Mouse (Mus musculus): ENCODE data around the gene Lgi4. TPM values are rescaled to one million over a fixed set of nuclear protein-coding genes. Genes with fewer than 3 reads are reported as not detected.

Gene Lgi4
- polyA plus RNA-seq, 1 experiment from 2014 or later: 0.57 TPM

DNA sequence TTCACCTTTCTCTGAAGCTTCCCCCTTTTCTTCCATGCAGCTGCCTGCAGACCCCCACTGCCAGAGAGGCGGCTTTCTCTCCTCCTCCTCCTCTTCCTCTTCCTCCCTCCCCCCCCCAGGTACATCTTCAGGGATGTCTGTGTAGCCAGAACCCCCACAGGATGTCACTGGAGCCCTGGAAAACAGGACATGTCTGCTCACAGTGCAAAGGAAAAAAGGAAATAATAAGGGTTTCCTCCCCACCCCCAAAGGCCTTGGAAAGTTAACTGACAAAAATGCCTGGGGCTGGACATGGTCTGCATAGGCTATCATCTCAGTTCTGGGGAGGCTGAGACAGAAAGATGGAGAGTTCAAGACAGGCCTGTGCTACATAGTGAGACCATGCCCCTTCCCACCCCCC lies 22.0 kb downstream of the Lgi4 start:
- ATAC-seq (ENCODE audit: low FRiP score, low read depth): no peak
- no peak overlapping the region for H3K27ac ChIP-seq (replicated peaks)

DNA sequence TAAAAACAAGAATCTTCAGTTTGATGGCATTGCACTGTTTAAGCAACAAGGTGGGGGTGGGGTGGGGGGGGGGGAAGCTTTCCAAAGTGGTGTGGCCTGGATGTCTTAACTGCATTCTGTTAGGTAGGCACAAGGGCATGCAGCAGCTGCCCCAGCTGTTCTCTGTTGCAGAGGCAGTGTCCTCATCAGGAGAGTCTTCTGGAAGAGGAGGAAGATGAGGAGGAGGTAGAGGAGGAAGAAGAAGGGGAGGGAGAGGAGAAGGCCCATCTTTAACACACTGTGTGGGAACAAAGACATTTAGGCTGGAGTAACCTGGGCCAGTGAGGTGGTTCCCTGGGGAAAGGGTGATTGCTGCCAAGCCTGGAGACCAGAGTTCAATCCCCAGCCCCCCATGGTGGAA lies 23.0 kb downstream of the Lgi4 start:
- Histone ChIP-seq H3K4me1 (replicated peaks) (no peaks in the 10 kb centered on the region), H3K27me3 (no peaks in the 10 kb centered on the region), H3K9ac (no peak overlapping the region), H3K36me3 (no peaks in the 10 kb centered on the region), H3K4me3 (no peak overlapping the region), H3K9me3 (no peaks in the 10 kb centered on the region), H3K27ac (replicated peaks) (no peak overlapping the region), H3K4me2 (no peak overlapping the region)
- no peak for ATAC-seq (ENCODE audit: low FRiP score, low read depth)

More for the DNA sequence above, 22.0 kb downstream of the Lgi4 start:
- Histone ChIP-seq H3K4me3 (no peak overlapping the region), H3K4me2 (no peak overlapping the region), H3K36me3 (no peaks in the 10 kb centered on the region), H3K4me1 (replicated peaks) (no peaks in the 10 kb centered on the region), H3K9me3 (no peaks in the 10 kb centered on the region), H3K9ac (no peak overlapping the region), H3K27me3 (no peaks in the 10 kb centered on the region)
- WGBS: 46% methylated on average over 1 of the region's 1 CpGs

DNA sequence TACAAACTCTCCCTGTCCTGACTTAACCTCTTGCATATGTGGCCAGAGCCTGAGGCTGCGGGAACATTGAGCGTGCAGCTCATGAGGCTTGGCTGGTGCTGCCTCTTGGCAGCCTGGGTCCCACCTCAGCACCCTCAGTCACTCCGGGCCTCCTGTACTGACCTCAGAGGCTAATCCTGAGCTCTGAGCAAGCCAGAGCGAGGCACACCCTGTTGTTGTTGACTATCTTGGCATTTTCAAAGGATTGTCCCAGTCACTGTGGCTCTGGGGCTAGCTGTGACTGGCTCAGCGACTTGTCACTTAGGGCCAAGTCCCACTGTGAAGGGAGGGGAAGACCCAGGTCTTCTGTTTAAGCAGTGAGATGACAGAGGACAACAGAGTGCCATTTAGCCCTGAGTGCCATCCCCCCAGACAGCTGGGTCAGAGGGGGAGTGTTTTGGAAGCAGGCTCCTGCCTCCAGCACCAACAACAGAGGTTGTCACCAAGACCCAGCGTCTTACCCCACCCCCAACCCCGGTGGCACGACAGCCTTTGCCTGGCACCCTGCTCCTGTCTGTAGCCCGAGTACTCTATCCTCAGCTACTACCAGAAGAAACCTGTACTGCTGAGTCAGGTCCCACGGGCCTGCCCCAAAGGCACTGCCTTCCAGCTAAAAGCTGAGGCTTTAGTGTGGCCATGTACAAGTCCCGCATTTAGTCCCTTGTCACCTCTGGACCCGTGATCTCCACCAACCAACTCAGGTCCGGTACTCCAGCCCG lies 23.9 kb downstream of the Lgi4 start:
- ATAC-seq (ENCODE audit: low FRiP score, low read depth): peak; percentile 49; the same call in 1 of the 2 replicates
- no peak overlapping the region for H3K4me3 ChIP-seq
- H3K36me3 ChIP-seq: no peaks in the 10 kb centered on the region
- H3K9me3 ChIP-seq: no peaks in the 10 kb centered on the region
- H3K27ac ChIP-seq (replicated peaks): no peak overlapping the region
- H3K4me1 ChIP-seq (replicated peaks): no peaks in the 10 kb centered on the region
- WGBS: 59% methylated on average over 14 of the region's 14 CpGs
- H3K4me2 ChIP-seq: no peak overlapping the region
- H3K9ac ChIP-seq: no peak overlapping the region
- no peaks in the 10 kb centered on the region for H3K27me3 ChIP-seq

DNA sequence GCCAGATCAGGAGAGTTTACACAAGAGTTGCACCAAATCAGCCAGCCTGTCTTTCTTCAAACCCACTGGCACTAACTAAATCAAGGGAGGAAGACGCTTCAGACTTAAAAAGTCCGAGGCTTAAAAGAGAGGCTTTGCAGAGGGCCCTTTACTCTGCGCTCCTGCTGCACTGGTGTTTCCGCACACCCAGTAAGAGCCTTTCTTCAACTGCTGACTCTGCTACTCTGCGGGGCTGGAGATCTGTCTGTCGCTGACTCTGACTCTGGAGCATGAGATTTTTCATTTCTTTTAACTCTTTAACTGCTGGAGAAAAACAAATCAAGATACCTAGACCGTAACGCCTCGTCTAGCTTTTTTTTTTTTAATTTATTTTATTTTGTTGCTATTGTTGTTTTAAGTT lies 25.0 kb downstream of the Lgi4 start:
- Histone ChIP-seq H3K4me3 (no peak overlapping the region), H3K27me3 (no peaks in the 10 kb centered on the region), H3K9ac (no peak overlapping the region), H3K4me2 (no peak overlapping the region), H3K36me3 (no peaks in the 10 kb centered on the region), H3K27ac (replicated peaks) (peak overlapping the region; percentile 32; the same call in 1 of the 2 replicates), H3K9me3 (no peaks in the 10 kb centered on the region), H3K4me1 (replicated peaks) (no peaks in the 10 kb centered on the region)
- 52% methylated on average over 9 of the region's 9 CpGs for WGBS
- no peak for ATAC-seq (ENCODE audit: low FRiP score, low read depth)

DNA sequence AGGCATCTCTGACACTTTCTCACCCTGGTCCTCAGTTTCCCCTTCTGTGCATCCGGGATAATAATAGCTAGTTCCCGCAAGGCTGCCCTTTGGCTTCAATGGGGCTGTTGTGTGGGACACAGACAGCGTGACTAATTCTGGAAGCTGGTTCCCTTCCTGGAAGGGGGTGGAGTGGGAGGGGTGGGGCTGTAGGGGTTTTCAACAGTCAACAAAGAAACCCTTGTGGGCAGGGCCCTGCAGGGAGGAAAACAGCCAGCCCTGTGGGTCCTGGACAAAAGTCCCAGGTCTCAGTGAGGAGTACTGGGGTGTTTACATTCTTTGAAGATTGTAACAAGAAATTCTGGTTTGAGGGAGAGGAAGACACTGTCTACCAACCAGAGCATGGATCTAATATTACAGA lies 26.0 kb downstream of the Lgi4 start:
- H3K27ac ChIP-seq (replicated peaks): no peak overlapping the region
- H3K4me1 ChIP-seq (replicated peaks): no peaks in the 10 kb centered on the region
- H3K4me2 ChIP-seq: no peak overlapping the region
- WGBS: 11% methylated on average over 3 of the region's 3 CpGs
- no peaks in the 10 kb centered on the region for H3K27me3 ChIP-seq
- H3K36me3 ChIP-seq: no peaks in the 10 kb centered on the region
- no peaks in the 10 kb centered on the region for H3K9me3 ChIP-seq
- H3K4me3 ChIP-seq: no peak overlapping the region
- no peak overlapping the region for H3K9ac ChIP-seq
- no peak for ATAC-seq (ENCODE audit: low FRiP score, low read depth)

DNA sequence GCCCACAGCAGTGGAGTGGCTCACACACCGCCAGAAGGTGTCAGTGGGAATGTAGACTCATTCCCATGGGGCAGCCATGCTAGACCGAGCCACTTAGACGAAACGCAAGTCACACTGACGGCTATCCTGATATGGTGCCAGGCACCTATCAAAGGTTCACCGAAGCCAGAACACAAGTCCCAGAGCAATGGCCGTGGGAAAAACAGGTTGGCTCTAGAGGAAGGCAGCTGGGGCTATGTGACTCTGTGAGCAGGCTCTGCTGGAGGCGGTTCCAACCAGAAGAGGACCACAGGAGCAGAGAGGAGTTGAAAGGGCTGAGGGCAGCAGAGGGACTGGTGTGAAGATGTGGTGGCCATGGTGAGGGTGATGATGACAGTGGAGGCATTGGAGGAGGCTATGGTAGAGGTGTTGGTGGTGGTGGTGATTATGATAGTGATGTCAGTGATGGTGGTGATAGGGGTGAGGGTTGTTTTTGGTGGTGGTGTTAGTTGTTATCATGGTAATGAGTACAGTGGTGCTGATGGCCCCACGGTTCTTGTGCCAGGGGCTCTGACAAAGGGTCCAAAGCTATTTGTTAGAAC lies 27.1 kb downstream of the Lgi4 start:
- no peak overlapping the region for H3K4me3 ChIP-seq
- no peak overlapping the region for H3K4me2 ChIP-seq
- WGBS: 92% methylated on average over 9 of the region's 9 CpGs
- no peak for ATAC-seq (ENCODE audit: low FRiP score, low read depth)
- H3K4me1 ChIP-seq (replicated peaks): no peaks in the 10 kb centered on the region
- H3K9me3 ChIP-seq: no peaks in the 10 kb centered on the region
- H3K9ac ChIP-seq: no peak overlapping the region
- no peaks in the 10 kb centered on the region for H3K27me3 ChIP-seq
- no peaks in the 10 kb centered on the region for H3K36me3 ChIP-seq
- no peak overlapping the region for H3K27ac ChIP-seq (replicated peaks)

DNA sequence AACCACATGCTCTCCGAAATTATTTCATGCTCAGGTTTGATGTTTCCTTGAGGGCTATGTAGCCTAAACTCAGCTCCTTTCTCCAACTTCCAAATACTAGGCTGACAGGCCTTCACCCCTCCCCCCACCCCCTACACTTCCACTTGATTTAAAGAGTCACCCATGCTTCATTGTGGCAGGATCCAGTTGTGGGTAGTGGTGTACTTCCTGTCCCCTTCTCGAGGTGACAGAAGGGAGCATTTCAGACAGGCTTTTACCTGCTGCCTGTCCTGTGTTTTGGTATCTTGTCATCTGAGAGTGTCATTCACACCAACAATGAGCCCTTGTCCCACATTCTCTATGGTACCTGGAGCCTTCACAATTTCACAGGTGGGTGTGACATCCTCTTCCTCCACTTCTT lies 28.1 kb downstream of the Lgi4 start:
- no peak overlapping the region for H3K4me2 ChIP-seq
- H3K36me3 ChIP-seq: no peaks in the 10 kb centered on the region
- H3K27ac ChIP-seq (replicated peaks): no peak overlapping the region
- H3K9ac ChIP-seq: no peak overlapping the region
- H3K9me3 ChIP-seq: no peaks in the 10 kb centered on the region
- WGBS: 70% methylated on average over 2 of the region's 2 CpGs
- H3K27me3 ChIP-seq: no peaks in the 10 kb centered on the region
- no peak overlapping the region for H3K4me3 ChIP-seq
- H3K4me1 ChIP-seq (replicated peaks): no peaks in the 10 kb centered on the region
- no peak for ATAC-seq (ENCODE audit: low FRiP score, low read depth)

DNA sequence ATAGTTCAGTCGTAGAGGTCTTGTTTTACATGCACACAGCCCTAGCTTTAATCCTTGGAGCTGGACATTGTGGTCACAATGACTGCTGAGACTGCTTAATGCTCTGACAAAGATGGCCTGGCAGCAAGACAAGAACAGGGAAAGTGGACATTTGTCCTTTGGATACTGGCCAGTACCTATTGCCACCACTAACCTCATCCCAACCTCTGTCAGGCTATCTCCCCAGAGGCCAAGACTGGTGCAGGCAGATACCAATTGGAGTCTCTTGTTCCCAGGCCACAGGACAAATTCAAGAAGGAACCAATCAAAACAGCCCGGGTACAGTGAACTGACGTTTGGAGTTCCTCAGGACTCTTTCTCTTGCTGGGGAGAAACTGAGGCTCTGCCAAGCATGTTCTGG lies 29.1 kb downstream of the Lgi4 start:
- Histone ChIP-seq H3K9me3 (no peaks in the 10 kb centered on the region), H3K4me2 (no peak overlapping the region), H3K27ac (replicated peaks) (no peak overlapping the region), H3K4me3 (no peak overlapping the region), H3K36me3 (no peaks in the 10 kb centered on the region), H3K9ac (no peak overlapping the region), H3K4me1 (replicated peaks) (no peaks in the 10 kb centered on the region), H3K27me3 (no peaks in the 10 kb centered on the region)
- no peak for ATAC-seq (ENCODE audit: low FRiP score, low read depth)
- WGBS: 73% methylated on average over 3 of the region's 3 CpGs

DNA sequence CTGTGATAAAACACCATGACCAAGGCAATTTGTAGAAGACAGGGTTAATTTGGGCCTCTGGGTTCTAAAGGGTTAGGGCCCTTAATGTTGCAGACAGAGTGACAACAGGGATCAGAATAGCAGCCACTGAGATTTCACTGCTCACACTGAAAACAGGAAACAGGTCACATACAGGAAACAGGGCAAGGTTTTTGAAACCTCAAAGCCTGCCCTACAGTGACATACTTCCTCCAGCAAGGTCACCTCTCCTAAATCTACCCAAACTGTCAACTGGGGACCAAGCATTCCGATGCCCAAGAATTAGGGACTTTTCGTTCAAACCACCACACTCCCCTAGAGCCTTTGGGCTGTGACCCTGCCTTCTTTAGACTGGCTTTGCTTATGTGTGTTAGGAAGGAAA lies 30.6 kb downstream of the Lgi4 start:
- Histone ChIP-seq H3K9me3 (no peaks in the 10 kb centered on the region), H3K27me3 (no peaks in the 10 kb centered on the region), H3K36me3 (no peaks in the 10 kb centered on the region), H3K9ac (no peak overlapping the region), H3K4me1 (replicated peaks) (no peaks in the 10 kb centered on the region), H3K27ac (replicated peaks) (no peak overlapping the region), H3K4me2 (no peak overlapping the region), H3K4me3 (no peak overlapping the region)
- ATAC-seq (ENCODE audit: low FRiP score, low read depth): no peak
- 91% methylated on average over 2 of the region's 2 CpGs for WGBS

DNA sequence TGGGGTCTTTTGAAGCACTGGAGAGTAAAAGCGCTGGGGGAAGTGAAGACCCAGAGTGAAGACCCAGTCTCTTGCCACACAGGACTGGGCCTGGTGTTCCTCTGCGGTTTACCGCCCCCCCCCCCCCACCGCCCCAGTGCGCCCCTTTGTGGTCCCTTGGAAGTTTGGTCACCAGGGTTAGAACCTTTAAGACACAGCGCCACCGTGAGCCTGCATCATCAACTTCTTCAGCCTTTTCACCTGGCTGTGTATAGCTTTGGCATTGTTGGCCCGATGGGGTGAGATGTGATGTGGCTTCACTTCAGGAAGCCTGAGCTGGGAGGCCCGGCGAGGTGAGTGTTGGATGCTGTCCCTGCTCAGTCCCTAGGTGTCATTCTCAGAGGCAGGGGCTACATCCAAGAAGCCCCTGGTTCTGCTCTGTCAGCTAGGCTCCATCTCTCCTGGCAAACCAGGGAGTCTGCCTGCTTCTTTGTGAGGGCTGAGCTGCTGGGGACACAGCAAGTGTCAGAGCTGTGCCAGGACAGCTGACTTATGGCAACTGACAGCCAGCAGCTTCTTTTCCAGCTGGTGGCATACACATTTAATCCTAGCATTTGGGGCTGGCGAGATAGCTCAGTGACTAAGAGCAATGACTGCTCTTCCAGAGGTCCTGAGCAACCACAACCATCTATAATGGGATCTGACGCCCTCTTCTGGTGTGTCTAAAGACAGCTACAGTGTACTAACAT lies 35.8 kb downstream of the Lgi4 start:
- Histone ChIP-seq H3K27me3 (no peaks in the 10 kb centered on the region), H3K36me3 (no peaks in the 10 kb centered on the region), H3K27ac (replicated peaks) (no peak overlapping the region), H3K9ac (no peak overlapping the region), H3K9me3 (no peaks in the 10 kb centered on the region), H3K4me2 (no peak overlapping the region), H3K4me1 (replicated peaks) (0 out of 2 replicates have a peak, but pooled peaks cover 3% of the 10 kb centered on the region), H3K4me3 (no peak overlapping the region)
- 29% methylated on average over 11 of the region's 12 CpGs for WGBS
- ATAC-seq (ENCODE audit: low FRiP score, low read depth): no peak

DNA sequence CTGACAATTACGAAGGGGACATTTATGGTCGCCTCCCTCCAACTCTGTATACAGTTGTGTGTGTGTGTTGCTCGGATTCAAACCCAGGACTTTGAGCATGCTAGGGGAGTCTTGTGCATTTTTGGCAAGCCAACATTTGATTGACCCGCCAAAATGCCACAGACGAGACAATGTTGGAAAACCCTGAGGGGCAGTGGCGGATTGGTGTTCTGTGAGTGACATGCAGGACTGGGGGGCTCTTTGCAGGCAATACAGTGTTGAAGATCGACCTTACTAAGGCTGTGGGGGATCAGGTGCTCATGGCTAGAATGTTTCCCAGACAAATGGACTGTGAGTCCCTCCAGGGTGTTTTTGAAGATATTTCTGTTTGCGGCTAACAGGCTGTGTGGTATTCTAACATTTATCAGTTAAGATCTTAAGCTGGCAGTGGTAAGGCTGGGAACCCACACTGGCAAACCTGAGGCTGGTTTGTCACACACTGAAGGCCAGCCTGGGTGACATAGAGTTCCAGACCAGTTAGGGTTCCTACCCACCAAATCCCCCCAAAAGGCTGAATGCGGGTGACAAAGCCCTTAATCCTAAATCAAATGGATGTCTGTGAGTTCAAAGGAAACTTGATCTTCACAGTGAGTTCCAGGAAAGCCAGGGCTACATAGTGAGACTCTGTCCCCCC lies 37.9 kb downstream of the Lgi4 start:
- Histone ChIP-seq H3K9ac (no peak overlapping the region), H3K27ac (replicated peaks) (no peak overlapping the region), H3K9me3 (no peaks in the 10 kb centered on the region), H3K4me1 (replicated peaks) (0 out of 2 replicates have a peak, but pooled peaks cover 3% of the 10 kb centered on the region), H3K27me3 (no peaks in the 10 kb centered on the region), H3K36me3 (no peaks in the 10 kb centered on the region), H3K4me3 (no peak overlapping the region), H3K4me2 (no peak overlapping the region)
- 72% methylated on average over 9 of the region's 9 CpGs for WGBS
- ATAC-seq (ENCODE audit: low FRiP score, low read depth): no peak
